Mouse (Mus musculus) midbrain, embryonic 16.5 days (tissue): ENCODE results near the gene Nucb1. TPM values are rescaled to one million over a fixed set of nuclear protein-coding genes. Genes with fewer than 3 reads are reported as not detected.
"Not testable (repeated sequence)": the region's sequence is repeated elsewhere in the genome, so short reads cannot be mapped to it uniquely, and the experiment has no call there.

ENCODE experiments used
- ATAC-seq: fragments of 200-750 bp; cut with Nextera tagmentation; 2 replicates; pipeline ENCODE4 v1.8.0; 2017; ENCODE audit warnings: moderate TSS enrichment
- H3K27ac ChIP-seq: fragments of 300-500 bp; sonication (generic); 2 replicates; pipeline ENCODE4 v1.5.1; 2014; ENCODE audit warnings: mild to moderate bottlenecking, low read length, mixed read lengths
- H3K27me3 ChIP-seq: fragments of 300-500 bp; sonication (generic); 2 replicates; pipeline ENCODE4 v1.6.1; 2014; ENCODE audit warnings: low read depth, low read length, mixed read lengths; ENCODE audit not compliant: control insufficient read depth, insufficient read depth
- H3K36me3 ChIP-seq: fragments of 300-500 bp; sonication (generic); 2 replicates; pipeline ENCODE4 v1.6.1; 2014; ENCODE audit warnings: mild to moderate bottlenecking, low read length, moderate library complexity, mixed read lengths; ENCODE audit not compliant: control insufficient read depth, insufficient read depth
- H3K4me1 ChIP-seq: fragments of 300-500 bp; sonication (generic); 2 replicates; pipeline ENCODE4 v1.6.1; 2014; ENCODE audit warnings: mild to moderate bottlenecking, low read length, mixed read lengths; ENCODE audit not compliant: control insufficient read depth, insufficient read depth
- H3K4me2 ChIP-seq: fragments of 300-500 bp; sonication (generic); 2 replicates; pipeline ENCODE4 v1.6.1; 2014; ENCODE audit warnings: mild to moderate bottlenecking, low read length, mixed read lengths
- H3K4me3 ChIP-seq: fragments of 300-500 bp; sonication (generic); 2 replicates; pipeline ENCODE4 v1.5.1; 2014; ENCODE audit warnings: low read depth, mild to moderate bottlenecking, low read length, moderate library complexity, mixed read lengths
- H3K9ac ChIP-seq: fragments of 300-500 bp; sonication (generic); 2 replicates; pipeline ENCODE4 v1.6.1; 2014; ENCODE audit warnings: low read depth, low read length, mixed read lengths
- H3K9me3 ChIP-seq: fragments of 300-500 bp; sonication (generic); replicated peaks from 2 replicates; pipeline ENCODE4 v1.6.1; 2014; ENCODE audit warnings: mild to moderate bottlenecking, low read length, mixed read lengths; ENCODE audit not compliant: control insufficient read depth, poor library complexity, severe bottlenecking
- WGBS: fragments of 180-500 bp; shearing (Covaris S2); extraction: QIAGEN DNeasy Blood & Tissue Kit; methylation state at CpG from one replicate; pipeline ENCODE4 v1.1.7; 2014; 5-methylcytosine and 5-hydroxymethylcytosine counted together
- polyA plus RNA-seq: library from polyadenylated mRNA; unstranded; fragments of >200 nt; fragmentation: Nextera tagmentation; extraction: Ambion mirVana; gene quantifications from 2 replicates; pipeline ENCODE4 v1.2.1, GENCODE M21; 2015

The Nucb1 gene
- polyA plus RNA-seq, 1 experiment from 2014 or later, result 119 TPM

GRCm38 (mm10) chr7:45462325-45462724 is 47.9 kb downstream of the Nucb1 start:
- H3K9ac ChIP-seq, result no peak overlapping the region
- H3K27ac ChIP-seq, result no peak overlapping the region
- H3K36me3 ChIP-seq, result peaks cover 28% of the 10 kb centered on the region
- no peak overlapping the region for H3K4me2 ChIP-seq
- ATAC-seq, result no peak
- no peak overlapping the region for H3K4me3 ChIP-seq
- H3K27me3 ChIP-seq, result no peaks in the 10 kb centered on the region
- peaks cover 41% of the 10 kb centered on the region for H3K4me1 ChIP-seq
- H3K9me3 ChIP-seq, result no peaks in the 10 kb centered on the region
- 86% methylated on average over 4 of the region's 4 CpGs for WGBS

- Histone ChIP-seq H3K27ac (no peak overlapping the region), H3K36me3 (peaks cover 32% of the 10 kb centered on the region), H3K4me2 (no peak overlapping the region), H3K4me3 (no peak overlapping the region), H3K27me3 (no peaks in the 10 kb centered on the region), H3K4me1 (peaks cover 43% of the 10 kb centered on the region), H3K9ac (no peak overlapping the region), H3K9me3 (no peaks in the 10 kb centered on the region)
- no peak for ATAC-seq
- WGBS, result 93% methylated on average over 4 of the region's 4 CpGs
Measured at GRCm38 (mm10) chr7:45461781-45462180, 48.4 kb downstream of the Nucb1 start.

GRCm38 (mm10) chr7:45461326-45461725 is 48.9 kb downstream of the Nucb1 start:
- ATAC-seq, result no peak
- H3K27ac ChIP-seq, result no peak overlapping the region
- WGBS, result 72% methylated on average over 4 of the region's 5 CpGs
- peaks cover 32% of the 10 kb centered on the region for H3K36me3 ChIP-seq
- H3K4me1 ChIP-seq, result peaks cover 45% of the 10 kb centered on the region
- H3K27me3 ChIP-seq, result no peaks in the 10 kb centered on the region
- no peaks in the 10 kb centered on the region for H3K9me3 ChIP-seq
- H3K9ac ChIP-seq, result no peak overlapping the region
- no peak overlapping the region for H3K4me2 ChIP-seq
- no peak overlapping the region for H3K4me3 ChIP-seq

- H3K4me1 ChIP-seq, result peaks cover 43% of the 10 kb centered on the region
- WGBS, result 46% methylated on average over 13 of the region's 13 CpGs
- H3K9ac ChIP-seq, result peak overlapping the region; percentile 13; the same call in 1 of the 2 replicates
- no peak for ATAC-seq
- peak overlapping the region; percentile 86; the same call in 1 of the 2 replicates for H3K27ac ChIP-seq
- peaks cover 32% of the 10 kb centered on the region for H3K36me3 ChIP-seq
- H3K4me3 ChIP-seq, result no peak overlapping the region
- H3K9me3 ChIP-seq, result no peaks in the 10 kb centered on the region
- H3K27me3 ChIP-seq, result no peaks in the 10 kb centered on the region
- no peak overlapping the region for H3K4me2 ChIP-seq
Measured at GRCm38 (mm10) chr7:45460860-45461314, 49.3 kb downstream of the Nucb1 start.

GRCm38 (mm10) chr7:45460377-45460776 is 49.8 kb downstream of the Nucb1 start:
- H3K4me2 ChIP-seq, result peak overlapping the region; percentile 63
- peak overlapping the region; percentile 66 for H3K9ac ChIP-seq
- no peaks in the 10 kb centered on the region for H3K9me3 ChIP-seq
- no peaks in the 10 kb centered on the region for H3K27me3 ChIP-seq
- H3K4me1 ChIP-seq, result peaks cover 38% of the 10 kb centered on the region
- ATAC-seq, result no peak
- 79% methylated on average over 7 of the region's 7 CpGs for WGBS
- H3K27ac ChIP-seq, result peak overlapping the region; percentile 86
- peaks cover 34% of the 10 kb centered on the region for H3K36me3 ChIP-seq
- H3K4me3 ChIP-seq, result peak overlapping the region; percentile 59

- peak; percentile 95 for ATAC-seq
- Histone ChIP-seq H3K9ac (peak within 1 kb of the TSS; percentile 88), H3K27ac (peak within 1 kb of the TSS; percentile 89), H3K4me2 (peak within 1 kb of the TSS; percentile 76), H3K4me1 (peaks cover 31% of the 10 kb centered on the region), H3K36me3 (peaks cover 32% of the 10 kb centered on the region), H3K4me3 (peak within 1 kb of the TSS; percentile 59)
- H3K27me3 ChIP-seq, H3K9me3 ChIP-seq: not testable (repeated sequence)
- WGBS, result under 1% methylated on average over 25 of the region's 37 CpGs
Measured at GRCm38 (mm10) chr7:45459564-45460140, 50.6 kb downstream of the Nucb1 start, which contains the start of gene Ftl1. Ftl1 (minus strand) TSS chr7:45459884.

- H3K36me3 ChIP-seq, result peaks cover 35% of the 10 kb centered on the region
Measured at GRCm38 (mm10) chr7:45458748-45459563, 51.2 kb downstream of the Nucb1 start.

GRCm38 (mm10) chr7:45457204-45458060 is 52.8 kb downstream of the Nucb1 start:
- 71% methylated on average over 9 of the region's 10 CpGs for WGBS
- Histone ChIP-seq H3K4me3 (peak overlapping the region; percentile 59), H3K9ac (peak overlapping the region; percentile 88), H3K36me3 (peaks cover 28% of the 10 kb centered on the region), H3K9me3 (no peaks in the 10 kb centered on the region), H3K27ac (peak overlapping the region; percentile 89), H3K4me1 (peaks cover 31% of the 10 kb centered on the region), H3K27me3 (no peaks in the 10 kb centered on the region), H3K4me2 (peak overlapping the region; percentile 76)
- ATAC-seq, result no peak

More at GRCm38 (mm10) chr7:45458748-45459563, 51.2 kb downstream of the Nucb1 start:
- WGBS, result under 1% methylated on average over 42 of the region's 43 CpGs
- Histone ChIP-seq H3K4me1 (peaks cover 31% of the 10 kb centered on the region), H3K4me2 (peak overlapping the region; percentile 76), H3K9ac (peak overlapping the region; percentile 88), H3K27ac (peak overlapping the region; percentile 89), H3K27me3 (no peaks in the 10 kb centered on the region), H3K4me3 (peak overlapping the region; percentile 59), H3K9me3 (no peaks in the 10 kb centered on the region)
- ATAC-seq, result peak; percentile 79
